Mouse (Mus musculus): Measurements from ENCODE around the gene Cstf2. TPM values are rescaled to one million over a fixed set of nuclear protein-coding genes. Genes with fewer than 3 reads are reported as not detected.

The Cstf2 gene
- polyA plus RNA-seq (2015; fragmentation: Nextera tagmentation; extraction: Ambion mirVana) = 53.4 and 55.4 TPM in 2 replicates

DNA sequence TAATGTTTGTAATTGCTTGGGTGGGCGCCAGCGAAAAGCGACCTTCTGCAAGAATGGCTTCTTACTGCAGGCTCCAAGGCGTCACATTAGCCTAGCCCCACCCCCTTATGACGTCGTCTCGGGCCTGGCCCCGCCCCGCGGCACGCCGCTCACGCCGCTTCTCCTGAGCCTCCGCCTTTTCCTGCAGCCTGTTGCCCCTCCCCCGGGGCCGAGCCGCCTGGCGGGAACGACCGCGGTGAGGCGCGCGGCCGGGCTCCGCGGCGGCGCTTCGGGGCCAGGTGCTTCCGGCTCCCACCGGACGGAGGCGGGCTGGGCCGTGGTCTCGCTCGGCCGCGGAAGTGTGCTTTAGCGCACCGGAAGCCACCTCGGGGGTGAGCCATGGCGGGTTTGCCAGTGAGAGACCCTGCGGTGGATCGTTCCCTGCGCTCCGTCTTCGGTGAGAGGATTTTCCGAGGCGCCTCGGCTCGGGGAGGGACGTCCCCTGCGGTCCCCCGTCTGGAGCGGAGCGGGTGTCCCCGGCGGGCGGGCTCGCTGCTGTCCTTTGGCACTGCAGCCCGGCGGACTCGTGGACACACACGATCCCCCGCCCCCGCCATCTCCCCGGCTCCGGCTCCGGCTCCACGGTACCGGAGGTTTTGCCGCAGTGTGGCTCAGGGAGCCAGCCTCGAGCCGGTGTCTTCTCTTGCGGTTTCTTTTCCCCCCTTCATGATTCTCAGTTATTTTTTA, at the start of gene Cstf2:
TSS of gene Cstf2 (plus strand) at position 201 of the 726 bp plus-strand sequence.
- peaks cover 7% of the 10 kb centered on the region for H3K4me1 ChIP-seq (replicated peaks)
- peak within 1 kb of the TSS; percentile 58 for H3K4me3 ChIP-seq
- no peaks in the 10 kb centered on the region for H3K9me3 ChIP-seq
- peak; percentile 99 for ATAC-seq (ENCODE audit: low read depth)
- peak within 1 kb of the TSS; percentile 80 for H3K9ac ChIP-seq
- peak within 1 kb of the TSS; percentile 93 for H3K27ac ChIP-seq (replicated peaks)
- peak within 1 kb of the TSS; percentile 54 for H3K4me2 ChIP-seq
- WGBS = 25% methylated on average over 68 of the region's 77 CpGs
- no peaks in the 10 kb centered on the region for H3K27me3 ChIP-seq
- H3K36me3 ChIP-seq = peaks cover 12% of the 10 kb centered on the region

DNA sequence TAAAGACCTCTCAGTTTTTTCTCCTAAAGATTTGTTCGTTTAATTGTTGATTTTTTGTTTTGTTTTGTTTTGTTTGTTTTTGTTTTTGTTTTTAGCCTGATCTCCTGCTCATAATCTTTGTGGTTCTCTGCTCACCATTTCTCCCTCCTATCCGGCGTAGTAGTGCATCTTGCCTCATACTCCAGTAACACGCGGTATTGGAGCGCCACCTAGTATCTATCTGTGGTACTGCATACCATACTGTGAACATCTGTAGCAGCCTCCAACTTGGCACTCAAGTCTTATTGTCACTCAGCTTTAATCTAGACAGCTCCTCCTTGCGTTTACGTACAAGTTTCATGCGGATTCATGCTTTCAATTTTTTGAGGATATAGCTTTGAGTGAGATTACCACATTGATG, 40.0 kb upstream of the Cstf2 start:
- H3K4me3 ChIP-seq = no peak overlapping the region
- H3K9ac ChIP-seq = no peak overlapping the region
- ATAC-seq (ENCODE audit: low read depth) = peak; percentile 75; the same call in 1 of the 2 replicates
- H3K27me3 ChIP-seq = no peaks in the 10 kb centered on the region; the same call in 1 of the 2 replicates
- no peaks in the 10 kb centered on the region for H3K9me3 ChIP-seq
- no peak overlapping the region for H3K4me2 ChIP-seq
- no peaks in the 10 kb centered on the region for H3K4me1 ChIP-seq (replicated peaks)
- no peaks in the 10 kb centered on the region for H3K36me3 ChIP-seq
- WGBS = 15% methylated on average over 9 of the region's 9 CpGs
- H3K27ac ChIP-seq (replicated peaks) = no peak overlapping the region

DNA sequence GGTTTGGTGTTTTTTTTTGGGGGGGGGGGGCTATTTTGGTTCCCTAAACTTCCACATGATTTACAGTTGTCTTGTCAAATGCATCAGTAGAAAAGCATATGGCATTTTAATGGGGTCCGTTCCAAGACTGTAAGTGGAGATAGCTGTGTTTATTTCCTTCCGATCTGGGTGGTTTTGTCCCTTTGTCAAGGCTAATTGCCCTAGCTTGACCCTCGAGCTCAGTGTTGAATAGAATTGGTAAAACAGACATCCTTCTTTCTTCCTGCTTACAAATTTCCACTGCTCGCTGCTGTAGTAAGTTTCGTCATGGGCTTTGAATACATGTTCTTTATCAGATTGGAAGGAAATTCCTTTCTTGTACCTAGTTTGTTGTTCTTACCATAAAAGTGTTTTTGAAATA, 38.3 kb upstream of the Cstf2 start:
- no peaks in the 10 kb centered on the region; the same call in 1 of the 2 replicates for H3K27me3 ChIP-seq
- ATAC-seq (ENCODE audit: low read depth) = no peak
- 42% methylated on average over 5 of the region's 5 CpGs for WGBS
- no peak overlapping the region for H3K9ac ChIP-seq
- H3K4me2 ChIP-seq = no peak overlapping the region
- no peaks in the 10 kb centered on the region for H3K4me1 ChIP-seq (replicated peaks)
- H3K4me3 ChIP-seq = no peak overlapping the region
- no peaks in the 10 kb centered on the region for H3K9me3 ChIP-seq
- no peak overlapping the region for H3K27ac ChIP-seq (replicated peaks)
- H3K36me3 ChIP-seq = no peaks in the 10 kb centered on the region

DNA sequence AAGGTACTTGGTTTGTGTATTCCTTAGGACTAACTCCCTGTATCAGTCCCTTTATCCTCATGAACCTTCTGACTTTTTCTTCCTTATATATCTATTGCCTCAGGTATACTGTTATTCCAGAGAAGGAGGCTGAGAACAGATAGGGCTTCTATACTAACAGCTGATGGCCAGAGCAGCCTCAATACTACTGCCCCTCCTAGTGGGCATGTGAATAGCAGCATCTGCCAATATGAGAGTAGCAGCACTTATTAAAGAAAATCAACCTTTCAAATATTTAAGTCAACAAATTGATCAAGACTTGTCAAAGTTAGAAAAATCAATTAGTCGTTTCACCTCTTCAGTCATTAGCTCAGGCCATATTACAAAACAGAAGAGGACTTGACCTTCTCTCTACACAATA, 10.0 kb upstream of the Cstf2 start:
- Histone ChIP-seq H3K9me3 (no peaks in the 10 kb centered on the region), H3K27ac (replicated peaks) (no peak overlapping the region), H3K4me2 (no peak overlapping the region), H3K27me3 (no peaks in the 10 kb centered on the region), H3K9ac (no peak overlapping the region), H3K36me3 (no peaks in the 10 kb centered on the region), H3K4me3 (no peak overlapping the region), H3K4me1 (replicated peaks) (no peaks in the 10 kb centered on the region)
- no peak for ATAC-seq (ENCODE audit: low read depth)
- 54% methylated on average over 1 of the region's 1 CpGs for WGBS

DNA sequence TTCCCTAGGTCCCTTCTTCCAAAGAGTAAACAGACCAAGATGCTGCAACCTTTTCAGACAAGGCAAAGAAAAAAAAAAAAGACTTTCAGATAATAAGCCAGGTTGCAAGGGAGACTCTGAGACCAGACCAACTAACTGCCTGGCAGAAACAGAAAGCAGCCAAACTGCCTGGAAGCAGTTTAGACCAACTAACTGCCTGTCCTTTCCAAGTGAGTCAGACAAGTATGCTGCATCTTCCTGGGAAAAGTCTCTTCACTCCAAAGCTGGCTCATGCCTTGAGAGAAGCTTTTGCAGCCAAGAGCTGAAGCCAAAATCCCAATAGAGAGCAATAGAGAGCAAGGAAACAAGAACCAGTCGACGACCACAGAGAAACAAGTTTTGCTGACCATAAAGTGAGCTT, 2.1 kb upstream of the Cstf2 start:
- ATAC-seq (ENCODE audit: low read depth) = no peak
- Histone ChIP-seq H3K27ac (replicated peaks) (no peak overlapping the region), H3K4me3 (no peak overlapping the region), H3K9ac (no peak overlapping the region), H3K4me2 (no peak overlapping the region), H3K27me3 (no peaks in the 10 kb centered on the region), H3K9me3 (no peaks in the 10 kb centered on the region), H3K4me1 (replicated peaks) (peaks cover 7% of the 10 kb centered on the region), H3K36me3 (peaks cover 2% of the 10 kb centered on the region; the same call in 1 of the 2 replicates)
- WGBS = 84% methylated on average over 2 of the region's 2 CpGs

DNA sequence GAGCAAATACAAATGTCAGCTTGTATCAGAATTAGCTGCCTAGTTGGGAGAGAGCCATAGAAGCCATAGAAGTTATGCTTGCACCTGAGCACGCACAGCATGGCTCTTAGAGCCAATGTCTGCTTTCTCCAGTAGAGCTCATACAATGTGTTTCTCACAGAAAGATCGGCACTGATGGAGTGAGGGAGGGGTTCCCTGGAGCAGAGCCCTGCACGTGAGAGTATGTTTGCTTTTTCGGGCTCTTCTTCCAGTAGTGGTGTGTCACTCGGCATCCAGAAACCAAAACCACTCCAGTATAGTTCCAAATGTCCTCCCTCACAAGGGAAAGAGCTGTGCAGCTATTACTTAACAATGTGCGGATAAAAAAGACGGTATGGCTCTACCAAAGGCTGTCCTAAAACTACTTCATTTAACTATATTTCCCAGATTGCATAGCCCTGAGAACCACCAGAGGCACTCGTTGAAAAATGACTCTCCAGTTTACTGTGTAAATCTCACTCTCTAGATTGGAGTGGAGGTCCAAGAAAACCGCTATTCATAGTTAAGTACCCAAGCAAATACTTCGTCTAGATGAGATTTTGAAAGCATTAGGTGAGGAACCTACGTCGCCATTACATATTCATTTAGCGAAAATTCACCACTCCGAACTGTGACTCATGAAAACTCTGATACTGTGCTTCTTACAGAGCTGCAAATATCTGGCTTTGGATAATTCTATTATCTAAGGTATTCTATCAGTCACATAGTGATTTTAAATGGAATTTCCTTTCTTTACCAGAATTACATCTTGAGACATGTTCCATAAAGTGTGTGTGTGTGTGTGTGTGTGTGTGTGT, 729 bp upstream of the Cstf2 start:
- Histone ChIP-seq H3K9ac (0 out of 2 replicates have a peak overlapping the region, but pooled peaks have one; percentile 47), H3K4me2 (peak overlapping the region; percentile 41), H3K27me3 (no peaks in the 10 kb centered on the region), H3K36me3 (peaks cover 12% of the 10 kb centered on the region), H3K27ac (replicated peaks) (no peak overlapping the region), H3K4me1 (replicated peaks) (peaks cover 7% of the 10 kb centered on the region), H3K9me3 (no peaks in the 10 kb centered on the region), H3K4me3 (peak overlapping the region; percentile 58)
- 74% methylated on average over 14 of the region's 14 CpGs for WGBS
- ATAC-seq (ENCODE audit: low read depth) = peak; percentile 5; the same call in 1 of the 2 replicates

DNA sequence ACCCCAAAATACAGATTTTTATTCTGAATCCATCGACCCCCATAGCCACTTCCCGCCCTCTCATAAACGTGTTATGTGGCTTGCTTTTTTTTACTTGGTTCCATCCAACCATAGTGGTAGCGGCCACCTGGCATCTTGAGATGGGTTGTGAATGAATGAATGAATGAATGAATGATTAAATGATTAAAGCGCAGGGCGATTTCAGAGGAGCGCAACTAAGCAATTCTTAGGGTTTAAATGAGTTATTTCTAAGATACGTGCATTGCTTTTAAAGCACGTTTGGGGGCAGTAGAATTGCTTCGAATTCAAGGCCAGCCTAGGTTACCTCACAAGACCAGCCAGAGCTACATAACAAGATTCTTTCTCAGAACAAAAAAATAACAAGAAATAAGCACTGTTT, 777 bp downstream of the Cstf2 start:
- peaks cover 12% of the 10 kb centered on the region for H3K36me3 ChIP-seq
- H3K27ac ChIP-seq (replicated peaks) = peak overlapping the region; percentile 93
- H3K4me2 ChIP-seq = peak overlapping the region; percentile 54
- peak overlapping the region; percentile 58 for H3K4me3 ChIP-seq
- no peak for ATAC-seq (ENCODE audit: low read depth)
- no peaks in the 10 kb centered on the region for H3K9me3 ChIP-seq
- peak overlapping the region; percentile 80 for H3K9ac ChIP-seq
- 17% methylated on average over 10 of the region's 10 CpGs for WGBS
- H3K4me1 ChIP-seq (replicated peaks) = peaks cover 7% of the 10 kb centered on the region
- H3K27me3 ChIP-seq = no peaks in the 10 kb centered on the region

DNA sequence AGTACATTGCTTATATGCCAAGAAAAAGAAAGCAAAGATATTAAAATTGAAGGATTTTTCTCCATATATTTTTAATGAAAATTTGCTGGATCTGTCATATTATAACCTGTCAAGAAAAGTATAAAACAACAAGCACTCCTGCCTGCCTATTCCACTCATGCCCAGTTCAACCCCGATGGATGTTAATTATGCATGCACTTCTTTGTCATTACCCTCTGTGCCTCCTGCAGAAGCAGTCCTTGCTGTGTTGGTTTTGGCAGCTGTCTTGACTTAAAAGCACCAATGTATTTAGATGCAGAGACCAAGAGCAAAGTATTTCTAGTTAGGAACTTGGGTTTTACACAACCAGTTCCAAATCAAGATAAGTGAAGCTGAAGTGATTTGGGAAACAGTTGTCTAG, 26.5 kb downstream of the Cstf2 start:
- Histone ChIP-seq H3K9ac (no peak overlapping the region), H3K27ac (replicated peaks) (no peak overlapping the region), H3K4me3 (no peak overlapping the region), H3K9me3 (no peaks in the 10 kb centered on the region), H3K27me3 (no peaks in the 10 kb centered on the region), H3K36me3 (peaks cover 14% of the 10 kb centered on the region), H3K4me2 (no peak overlapping the region), H3K4me1 (replicated peaks) (no peaks in the 10 kb centered on the region)
- ATAC-seq (ENCODE audit: low read depth) = no peak
- 61% methylated on average over 1 of the region's 1 CpGs for WGBS

DNA sequence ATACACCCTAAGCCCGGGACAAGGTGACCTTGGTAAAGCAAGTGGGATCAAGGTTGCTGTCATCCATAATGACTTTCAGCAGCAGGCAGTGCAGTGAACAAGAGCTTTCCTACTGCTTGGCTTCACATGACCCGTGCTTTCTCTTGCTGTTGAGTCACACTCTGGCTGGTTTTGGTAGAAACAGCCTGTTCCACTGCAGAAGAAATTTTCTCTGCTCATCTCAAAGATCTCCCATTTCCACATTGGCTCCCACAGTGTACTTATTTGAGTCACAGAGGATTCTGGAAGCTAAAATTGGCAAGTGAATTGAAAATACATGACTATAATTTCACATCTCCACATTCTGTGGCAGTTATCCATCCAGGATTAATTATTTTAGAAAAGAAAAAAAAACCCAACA, 43.7 kb downstream of the Cstf2 start:
- no peak overlapping the region for H3K4me3 ChIP-seq
- H3K9ac ChIP-seq = no peak overlapping the region
- no peaks in the 10 kb centered on the region for H3K36me3 ChIP-seq
- no peak overlapping the region for H3K27ac ChIP-seq (replicated peaks)
- H3K4me1 ChIP-seq (replicated peaks) = no peaks in the 10 kb centered on the region
- WGBS = 86% methylated on average over 2 of the region's 2 CpGs
- no peak overlapping the region for H3K4me2 ChIP-seq
- no peaks in the 10 kb centered on the region for H3K27me3 ChIP-seq
- ATAC-seq (ENCODE audit: low read depth) = no peak
- no peaks in the 10 kb centered on the region for H3K9me3 ChIP-seq

DNA sequence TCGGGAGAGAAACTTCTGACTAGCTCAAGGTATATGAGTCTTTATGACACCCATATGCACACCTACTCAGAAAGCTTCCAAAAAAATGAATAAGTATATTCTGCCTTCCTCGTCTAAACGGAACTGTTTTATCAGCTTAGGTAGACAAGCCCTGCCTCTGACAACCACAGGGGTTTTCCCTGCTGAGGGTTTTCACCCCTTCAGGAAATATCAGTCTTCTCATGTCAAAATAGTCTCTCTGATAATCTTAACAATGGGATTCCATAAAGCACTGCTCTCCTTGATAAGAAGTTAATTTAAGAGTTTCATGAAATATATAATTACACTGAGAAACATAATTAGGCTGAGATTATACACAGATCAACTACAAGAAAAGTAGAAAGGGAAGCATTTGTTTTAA, 52.8 kb downstream of the Cstf2 start:
- H3K36me3 ChIP-seq = no peaks in the 10 kb centered on the region
- H3K27me3 ChIP-seq = peaks cover 7% of the 10 kb centered on the region; the same call in 1 of the 2 replicates
- H3K9me3 ChIP-seq = no peaks in the 10 kb centered on the region
- 80% methylated on average over 3 of the region's 3 CpGs for WGBS
- H3K9ac ChIP-seq = no peak overlapping the region
- no peaks in the 10 kb centered on the region for H3K4me1 ChIP-seq (replicated peaks)
- no peak overlapping the region for H3K27ac ChIP-seq (replicated peaks)
- H3K4me2 ChIP-seq = no peak overlapping the region
- ATAC-seq (ENCODE audit: low read depth) = no peak
- H3K4me3 ChIP-seq = no peak overlapping the region

DNA sequence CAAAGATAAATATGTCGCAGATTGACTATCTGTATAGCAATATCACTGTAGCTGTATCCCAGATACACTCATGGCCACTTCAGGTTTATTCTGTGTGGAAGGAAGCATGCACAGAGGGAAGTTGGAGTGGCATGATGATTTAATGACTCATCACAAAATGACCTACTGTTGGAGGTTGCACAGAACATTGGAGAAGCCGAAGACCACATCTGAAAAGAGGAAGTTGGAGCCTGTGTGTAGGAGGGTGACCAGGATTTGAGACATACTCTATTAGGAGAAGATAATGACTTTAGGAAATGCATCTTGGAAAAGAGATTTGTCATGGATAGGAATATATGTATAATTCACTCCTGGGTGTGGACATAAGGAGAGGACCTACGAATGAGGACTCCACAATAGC, 57.4 kb downstream of the Cstf2 start:
- ATAC-seq (ENCODE audit: low read depth) = no peak
- Histone ChIP-seq H3K4me1 (replicated peaks) (no peaks in the 10 kb centered on the region), H3K27me3 (peaks cover 7% of the 10 kb centered on the region; the same call in 1 of the 2 replicates), H3K9me3 (no peaks in the 10 kb centered on the region), H3K27ac (replicated peaks) (no peak overlapping the region), H3K4me3 (no peak overlapping the region), H3K36me3 (no peaks in the 10 kb centered on the region), H3K9ac (no peak overlapping the region), H3K4me2 (no peak overlapping the region)
- 75% methylated on average over 3 of the region's 3 CpGs for WGBS

DNA sequence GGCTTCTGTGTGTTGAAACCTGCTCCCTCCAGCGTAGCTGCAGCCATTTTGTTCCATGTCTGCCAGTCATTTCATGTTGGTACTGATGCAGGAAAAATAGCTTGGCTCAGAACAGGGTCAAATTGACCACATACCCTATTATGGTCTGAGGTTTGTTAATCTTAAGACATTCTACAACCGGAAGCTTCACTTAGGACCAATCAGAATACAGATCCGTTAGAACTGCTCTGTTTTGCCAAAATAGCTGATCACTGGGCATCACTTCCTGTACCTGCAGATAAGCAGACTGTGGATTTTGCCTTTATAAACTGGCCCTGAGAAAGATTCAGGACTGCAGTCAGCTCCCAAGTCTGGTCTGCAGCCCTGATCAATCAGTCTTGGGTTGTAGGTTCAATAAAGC, 69.6 kb downstream of the Cstf2 start:
- 81% methylated on average over 3 of the region's 3 CpGs for WGBS
- Histone ChIP-seq H3K4me1 (replicated peaks) (no peaks in the 10 kb centered on the region), H3K36me3 (no peaks in the 10 kb centered on the region), H3K9ac (no peak overlapping the region), H3K27me3 (peaks cover 35% of the 10 kb centered on the region), H3K9me3 (no peaks in the 10 kb centered on the region), H3K27ac (replicated peaks) (no peak overlapping the region), H3K4me2 (no peak overlapping the region), H3K4me3 (no peak overlapping the region)
- ATAC-seq (ENCODE audit: low read depth) = no peak

All from neural tube, embryonic 13.5 days (tissue).